Mouse (Mus musculus) cerebellum, adult 18-20 months (tissue): ENCODE data around the gene Zfp202.
A peak's percentile ranks its signal among the peaks of the same experiment; 100 is the strongest.
"Not testable (repeated sequence)": the region's sequence is repeated elsewhere in the genome, so short reads cannot be mapped to it uniquely, and the experiment has no call there.

Source experiments
- DNase-seq, 2 experiments: peaks; one replicate each; pipeline ENCODE4 v3.0.0; 2021

Zfp202 gene

GRCm38 (mm10) chr9:40192098-40193038 is at the start of gene Zfp202:
Gene Zfp202, plus strand, starts transcription at chr9:40192316.
- peak; percentile 80 to 83 for DNase-seq

GRCm38 (mm10) chr9:40155118-40155644 is 36.9 kb upstream of the Zfp202 start:
- no peak for DNase-seq

GRCm38 (mm10) chr9:40166446-40166845 is 25.7 kb upstream of the Zfp202 start:
- no peak for DNase-seq

GRCm38 (mm10) chr9:40177017-40177416 is 15.1 kb upstream of the Zfp202 start:
- DNase-seq = no peak

GRCm38 (mm10) chr9:40180620-40181019 is 11.5 kb upstream of the Zfp202 start, which contains the start of gene Olfr986:
Gene Olfr986, plus strand, starts transcription at chr9:40180920.
- DNase-seq = no peak

GRCm38 (mm10) chr9:40185166-40185565 is 7.0 kb upstream of the Zfp202 start:
- DNase-seq = not testable (repeated sequence)

- DNase-seq = no peak
Observed at GRCm38 (mm10) chr9:40191086-40191876, 835 bp upstream of the Zfp202 start.

GRCm38 (mm10) chr9:40195981-40196380 is 3.9 kb downstream of the Zfp202 start:
- DNase-seq = no peak

- no peak for DNase-seq
Observed at GRCm38 (mm10) chr9:40206546-40206950, 14.4 kb downstream of the Zfp202 start.

- DNase-seq = no peak
Observed at GRCm38 (mm10) chr9:40210744-40211143, 18.6 kb downstream of the Zfp202 start.

GRCm38 (mm10) chr9:40214058-40214457 is 21.9 kb downstream of the Zfp202 start:
- no peak for DNase-seq

- DNase-seq = no peak
Observed at GRCm38 (mm10) chr9:40216651-40217050, 24.5 kb downstream of the Zfp202 start.

GRCm38 (mm10) chr9:40224289-40224688 is 32.2 kb downstream of the Zfp202 start:
- DNase-seq = no peak

GRCm38 (mm10) chr9:40227874-40228789 is 36.0 kb downstream of the Zfp202 start:
- DNase-seq = peak; percentile 62 to 63

GRCm38 (mm10) chr9:40228804-40229331 is 36.8 kb downstream of the Zfp202 start:
- DNase-seq = no peak

GRCm38 (mm10) chr9:40229479-40229878 is 37.4 kb downstream of the Zfp202 start:
- no peak for DNase-seq

- no peak for DNase-seq
Observed at GRCm38 (mm10) chr9:40231019-40231418, 38.9 kb downstream of the Zfp202 start.

GRCm38 (mm10) chr9:40234233-40235072 is 42.3 kb downstream of the Zfp202 start:
- DNase-seq = no peak

- no peak for DNase-seq
Observed at GRCm38 (mm10) chr9:40235220-40235619, 43.1 kb downstream of the Zfp202 start.

- no peak for DNase-seq
Observed at GRCm38 (mm10) chr9:40239749-40240148, 47.6 kb downstream of the Zfp202 start.

- no peak for DNase-seq
Observed at GRCm38 (mm10) chr9:40240311-40240710, 48.2 kb downstream of the Zfp202 start.
